Mouse (Mus musculus) small intestine, adult 2 months (tissue): ENCODE results near the gene Eno2.

Experiments used
- CTCF ChIP-seq: fragments of 200-500 bp; IDR thresholded peaks from 2 replicates; pipeline ENCODE4 v1.5.1; 2012; ENCODE audit warnings: low read depth, mild to moderate bottlenecking, control low read depth, inconsistent platforms, low read length, moderate library complexity, mixed read lengths; ENCODE audit not compliant: insufficient replicate concordance, insufficient read length; ENCODE audit errors: extremely low read depth
- POLR2A ChIP-seq: fragments of 200-500 bp; IDR thresholded peaks from 2 replicates; pipeline ENCODE4 v1.6.1; 2012; ENCODE audit warnings: low read depth, mild to moderate bottlenecking, control low read depth, inconsistent platforms, low read length, moderate library complexity

- no peak for TF ChIP-seq CTCF
- TF ChIP-seq POLR2A = no peak
These were observed 22.5 kb downstream of the Eno2 start for GRCm38 (mm10) chr6:124746654-124747632.
